Mouse (Mus musculus): ENCODE measurements around the gene Lrrc8d. TPM values are rescaled to one million over a fixed set of nuclear protein-coding genes. Genes with fewer than 3 reads are reported as not detected.

Gene Lrrc8d
- polyA plus RNA-seq, 1 experiment, result 13.5 TPM

GRCm38 (mm10) chr5:105818411-105818810 lies 118.6 kb downstream of the Lrrc8d start:
- H3K36me3 ChIP-seq (replicated peaks; ENCODE audit: low read length), result peaks cover 73% of the 10 kb centered on the region
- H3K4me3 ChIP-seq (replicated peaks), result no peak overlapping the region
- no peak for TF ChIP-seq FLI1 (IDR thresholded peaks at IDR 0.05; ENCODE audit: low read length)
- TF ChIP-seq GATA1 (IDR thresholded peaks at IDR 0.05; ENCODE audit: borderline replicate concordance, low read length), result no peak
- peaks cover 77% of the 10 kb centered on the region for H3K4me1 ChIP-seq
- 0 out of 2 replicates have a peak, but pooled peaks cover 1% of the 10 kb centered on the region for H3K9me3 ChIP-seq
- no peaks in the 10 kb centered on the region for H3K27me3 ChIP-seq (replicated peaks)

- H3K4me1 ChIP-seq, result peaks cover 85% of the 10 kb centered on the region
- H3K36me3 ChIP-seq (replicated peaks; ENCODE audit: low read length), result peaks cover 46% of the 10 kb centered on the region
- no peaks in the 10 kb centered on the region for H3K27me3 ChIP-seq (replicated peaks)
- no peak overlapping the region for H3K4me3 ChIP-seq (replicated peaks)
- no peaks in the 10 kb centered on the region for H3K9me3 ChIP-seq
- TF ChIP-seq FLI1 (IDR thresholded peaks at IDR 0.05; ENCODE audit: low read length), result no peak
- no peak for TF ChIP-seq GATA1 (IDR thresholded peaks at IDR 0.05; ENCODE audit: borderline replicate concordance, low read length)
Observed at GRCm38 (mm10) chr5:105821390-105821789, 121.6 kb downstream of the Lrrc8d start.

- TF ChIP-seq GATA1 (IDR thresholded peaks at IDR 0.05; ENCODE audit: borderline replicate concordance, low read length), result no peak
- TF ChIP-seq FLI1 (IDR thresholded peaks at IDR 0.05; ENCODE audit: low read length), result no peak
- no peaks in the 10 kb centered on the region for H3K9me3 ChIP-seq
Observed at GRCm38 (mm10) chr5:105822521-105823498, 123.0 kb downstream of the Lrrc8d start.

GRCm38 (mm10) chr5:105824282-105824681 lies 124.5 kb downstream of the Lrrc8d start:
- TF ChIP-seq GATA1 (IDR thresholded peaks at IDR 0.05; ENCODE audit: borderline replicate concordance, low read length) (no peak), FLI1 (IDR thresholded peaks at IDR 0.05; ENCODE audit: low read length) (no peak)
- Histone ChIP-seq H3K9me3 (no peaks in the 10 kb centered on the region), H3K4me1 (peaks cover 73% of the 10 kb centered on the region), H3K4me3 (replicated peaks) (no peak overlapping the region), H3K36me3 (replicated peaks; ENCODE audit: low read length) (peaks cover 20% of the 10 kb centered on the region), H3K27me3 (replicated peaks) (no peaks in the 10 kb centered on the region)

More at GRCm38 (mm10) chr5:105822521-105823498, 123.0 kb downstream of the Lrrc8d start:
- Histone ChIP-seq H3K4me1 (peaks cover 81% of the 10 kb centered on the region), H3K27me3 (replicated peaks) (no peaks in the 10 kb centered on the region), H3K4me3 (replicated peaks) (peak overlapping the region; percentile 21), H3K36me3 (replicated peaks; ENCODE audit: low read length) (peaks cover 34% of the 10 kb centered on the region)

GRCm38 (mm10) chr5:105824827-105825226 lies 125.1 kb downstream of the Lrrc8d start:
- no peak overlapping the region for H3K4me3 ChIP-seq (replicated peaks)
- TF ChIP-seq GATA1 (IDR thresholded peaks at IDR 0.05; ENCODE audit: borderline replicate concordance, low read length) (no peak), FLI1 (IDR thresholded peaks at IDR 0.05; ENCODE audit: low read length) (no peak)
- peaks cover 70% of the 10 kb centered on the region for H3K4me1 ChIP-seq
- no peaks in the 10 kb centered on the region for H3K27me3 ChIP-seq (replicated peaks)
- H3K9me3 ChIP-seq, result no peaks in the 10 kb centered on the region
- H3K36me3 ChIP-seq (replicated peaks; ENCODE audit: low read length), result peaks cover 15% of the 10 kb centered on the region

- no peaks in the 10 kb centered on the region for H3K9me3 ChIP-seq
- no peak for TF ChIP-seq FLI1 (IDR thresholded peaks at IDR 0.05; ENCODE audit: low read length)
- H3K36me3 ChIP-seq (replicated peaks; ENCODE audit: low read length), result peaks cover 3% of the 10 kb centered on the region
- peaks cover 60% of the 10 kb centered on the region for H3K4me1 ChIP-seq
- H3K4me3 ChIP-seq (replicated peaks), result no peak overlapping the region
- no peaks in the 10 kb centered on the region for H3K27me3 ChIP-seq (replicated peaks)
Observed at GRCm38 (mm10) chr5:105826916-105827510, 127.2 kb downstream of the Lrrc8d start.

GRCm38 (mm10) chr5:105828050-105828449 lies 128.3 kb downstream of the Lrrc8d start:
- TF ChIP-seq FLI1 (IDR thresholded peaks at IDR 0.05; ENCODE audit: low read length) (no peak), GATA1 (IDR thresholded peaks at IDR 0.05; ENCODE audit: borderline replicate concordance, low read length) (no peak)
- H3K27me3 ChIP-seq (replicated peaks), result no peaks in the 10 kb centered on the region
- H3K36me3 ChIP-seq (replicated peaks; ENCODE audit: low read length), result peaks cover 4% of the 10 kb centered on the region
- H3K4me3 ChIP-seq (replicated peaks), result no peak overlapping the region
- peaks cover 50% of the 10 kb centered on the region for H3K4me1 ChIP-seq
- H3K9me3 ChIP-seq, result no peaks in the 10 kb centered on the region

GRCm38 (mm10) chr5:105829008-105829586 lies 129.3 kb downstream of the Lrrc8d start:
- Histone ChIP-seq H3K4me1 (peaks cover 50% of the 10 kb centered on the region), H3K4me3 (replicated peaks) (no peak overlapping the region), H3K36me3 (replicated peaks; ENCODE audit: low read length) (peaks cover 6% of the 10 kb centered on the region), H3K9me3 (no peaks in the 10 kb centered on the region), H3K27me3 (replicated peaks) (no peaks in the 10 kb centered on the region)
- TF ChIP-seq GATA1 (IDR thresholded peaks at IDR 0.05; ENCODE audit: borderline replicate concordance, low read length), result no peak

GRCm38 (mm10) chr5:105832140-105832539 lies 132.4 kb downstream of the Lrrc8d start:
- Histone ChIP-seq H3K9me3 (no peaks in the 10 kb centered on the region), H3K4me1 (peaks cover 40% of the 10 kb centered on the region), H3K36me3 (replicated peaks; ENCODE audit: low read length) (peaks cover 3% of the 10 kb centered on the region), H3K4me3 (replicated peaks) (no peak overlapping the region), H3K27me3 (replicated peaks) (no peaks in the 10 kb centered on the region)
- no peak for TF ChIP-seq FLI1 (IDR thresholded peaks at IDR 0.05; ENCODE audit: low read length)
- no peak for TF ChIP-seq GATA1 (IDR thresholded peaks at IDR 0.05; ENCODE audit: borderline replicate concordance, low read length)

GRCm38 (mm10) chr5:105833923-105834322 lies 134.2 kb downstream of the Lrrc8d start:
- H3K9me3 ChIP-seq, result no peaks in the 10 kb centered on the region
- H3K27me3 ChIP-seq (replicated peaks), result no peaks in the 10 kb centered on the region
- H3K4me1 ChIP-seq, result peaks cover 52% of the 10 kb centered on the region
- TF ChIP-seq FLI1 (IDR thresholded peaks at IDR 0.05; ENCODE audit: low read length), result no peak
- no peak for TF ChIP-seq GATA1 (IDR thresholded peaks at IDR 0.05; ENCODE audit: borderline replicate concordance, low read length)
- peaks cover 3% of the 10 kb centered on the region for H3K36me3 ChIP-seq (replicated peaks; ENCODE audit: low read length)
- no peak overlapping the region for H3K4me3 ChIP-seq (replicated peaks)

All from megakaryocyte, embryonic 14.5 days (primary cell).